Mouse (Mus musculus): ENCODE measurements around the gene Tssk1.

Tssk1 gene

GRCm38 (mm10) chr16:17945081-17945831 is 51.2 kb downstream of the Tssk1 start:
- in situ Hi-C loops (cut with MboI, MseI) = no loop called here

All from T-helper 2 cell (primary cell).